Comparison of ENCODE assay signal across 11 mouse cellular contexts in the genomic region with DNA sequence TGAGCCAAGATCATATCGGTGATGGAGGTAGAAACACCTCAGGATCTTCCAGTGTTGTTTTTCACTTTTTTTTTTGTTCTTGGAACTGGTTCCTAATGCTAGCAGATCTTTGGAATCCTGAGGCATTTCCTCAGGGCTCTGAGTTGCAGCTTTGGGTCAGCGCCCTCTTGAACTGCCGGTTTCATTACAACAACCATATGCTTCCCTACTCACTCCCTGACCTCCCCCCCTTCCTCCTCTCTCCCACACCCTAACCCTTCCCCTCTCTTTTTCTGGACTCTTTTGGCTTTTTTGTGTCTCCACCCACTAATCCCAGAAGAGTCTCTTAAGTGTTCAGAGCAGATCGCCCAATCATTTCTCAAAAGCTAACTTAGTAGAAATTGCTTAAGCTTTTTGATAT.
DNase-seq lines count a peak whose midpoint lies in the region; ATAC-seq and TF ChIP-seq lines count a peak whose summit lies in the region.
"Had no signal": no experiment of that assay in that cellular context is flagged by ENCODE, and none has a peak within 500 bp of the region (broad histone marks: within the 10 kb centered on the region; RNA-seq: fewer than 3 reads in every experiment).

No protein-coding gene starts in this region.

- H3K27ac ChIP-seq in embryonic facial prominence, embryonic 15.5 days (replicated peaks): 0 out of 2 replicates have a peak overlapping the region, but pooled peaks have one; percentile 17
- peak overlapping the region; percentile 63; the same call in 1 of the 2 replicates for H3K27ac ChIP-seq in lung, postnatal 0 days (ENCODE audit: low read length)
- no peak overlapping the region for H3K27ac ChIP-seq in midbrain, embryonic 16.5 days (ENCODE audit: low read length)
- no peak overlapping the region for H3K27ac ChIP-seq in forebrain, embryonic 11.5 days (ENCODE audit: low read depth, low read length)
- H3K27ac ChIP-seq: neural tube, embryonic 13.5 days had no signal

- no peak overlapping the region for H3K9ac ChIP-seq in embryonic facial prominence, embryonic 15.5 days
- no peak overlapping the region for H3K9ac ChIP-seq in lung, postnatal 0 days (replicated peaks; ENCODE audit: low read depth)
- no peak overlapping the region for H3K9ac ChIP-seq in midbrain, embryonic 16.5 days (ENCODE audit: low read depth, low read length)
- H3K9ac ChIP-seq in forebrain, embryonic 11.5 days (ENCODE audit: low read length): no peak overlapping the region
- H3K9ac ChIP-seq: neural tube, embryonic 13.5 days had no signal

- no peaks in the 10 kb centered on the region for H3K36me3 ChIP-seq in embryonic facial prominence, embryonic 15.5 days
- H3K36me3 ChIP-seq in lung, postnatal 0 days (ENCODE audit: insufficient read depth, low read length): no peaks in the 10 kb centered on the region
- no peaks in the 10 kb centered on the region for H3K36me3 ChIP-seq in midbrain, embryonic 16.5 days (ENCODE audit: control insufficient read depth, insufficient read depth, low read length)
- H3K36me3 ChIP-seq in forebrain, embryonic 11.5 days (ENCODE audit: control insufficient read depth, insufficient read depth, low read length): no peaks in the 10 kb centered on the region
- H3K36me3 ChIP-seq: neural tube, embryonic 13.5 days had no signal

- H3K9me3 ChIP-seq in embryonic facial prominence, embryonic 15.5 days (replicated peaks): no peaks in the 10 kb centered on the region
- no peaks in the 10 kb centered on the region for H3K9me3 ChIP-seq in lung, postnatal 0 days (ENCODE audit: low read length)
- H3K9me3 ChIP-seq in midbrain, embryonic 16.5 days (replicated peaks; ENCODE audit: control insufficient read depth, low read length, poor library complexity, severe bottlenecking): no peaks in the 10 kb centered on the region
- no peaks in the 10 kb centered on the region for H3K9me3 ChIP-seq in forebrain, embryonic 11.5 days (ENCODE audit: control insufficient read depth, low read length)
- H3K9me3 ChIP-seq: neural tube, embryonic 13.5 days had no signal

- 43% methylated on average over 4 of the region's 4 CpGs for whole genome bisulfite sequencing in embryonic facial prominence, embryonic 15.5 days
- WGBS in lung, postnatal 0 days: 43% methylated on average over 4 of the region's 4 CpGs
- 82% methylated on average over 4 of the region's 4 CpGs for WGBS in midbrain, embryonic 16.5 days
- 72% methylated on average over 4 of the region's 4 CpGs for WGBS in forebrain, embryonic 11.5 days

- no peak for ATAC-seq in embryonic facial prominence, embryonic 15.5 days (ENCODE audit: insufficient number of reproducible peaks, low FRiP score, low TSS enrichment, low read depth)
- peak; percentile 76 for ATAC-seq in lung, postnatal 0 days
- ATAC-seq in megakaryocyte progenitor cell, adult 5-6 weeks (replicated peaks; ENCODE audit: poor library complexity): no peak
- ATAC-seq in midbrain, embryonic 16.5 days: no peak
- ATAC-seq in forebrain, embryonic 11.5 days (replicated peaks; ENCODE audit: low FRiP score): no peak

- TF ChIP-seq EP300 in lung, postnatal 0 days (IDR thresholded peaks at IDR 0.05): no peak

- TF ChIP-seq CTCF in lung, postnatal 0 days (IDR thresholded peaks at IDR 0.05): no peak

- no peaks in the 10 kb centered on the region for H3K27me3 ChIP-seq in embryonic facial prominence, embryonic 15.5 days
- H3K27me3 ChIP-seq in lung, postnatal 0 days (replicated peaks; ENCODE audit: insufficient read depth, low read length): no peaks in the 10 kb centered on the region
- H3K27me3 ChIP-seq in midbrain, embryonic 16.5 days (ENCODE audit: control insufficient read depth, insufficient read depth, low read depth, low read length): no peaks in the 10 kb centered on the region
- H3K27me3 ChIP-seq in forebrain, embryonic 11.5 days (ENCODE audit: control insufficient read depth, insufficient read depth, low read length): no peaks in the 10 kb centered on the region
- H3K27me3 ChIP-seq: neural tube, embryonic 13.5 days had no signal

- peaks cover 10% of the 10 kb centered on the region for H3K4me1 ChIP-seq in embryonic facial prominence, embryonic 15.5 days
- H3K4me1 ChIP-seq in lung, postnatal 0 days (ENCODE audit: insufficient read depth, low read depth, low read length): peaks cover 6% of the 10 kb centered on the region; the same call in 1 of the 2 replicates
- peaks cover 5% of the 10 kb centered on the region; the same call in 1 of the 2 replicates for H3K4me1 ChIP-seq in midbrain, embryonic 16.5 days (ENCODE audit: control insufficient read depth, insufficient read depth, low read length)
- H3K4me1 ChIP-seq in forebrain, embryonic 11.5 days (replicated peaks; ENCODE audit: control insufficient read depth, insufficient read depth, low read length): no peaks in the 10 kb centered on the region

- no peak overlapping the region for H3K4me3 ChIP-seq in embryonic facial prominence, embryonic 15.5 days (replicated peaks)
- no peak overlapping the region for H3K4me3 ChIP-seq in lung, postnatal 0 days (ENCODE audit: low read depth, low read length)
- H3K4me3 ChIP-seq in midbrain, embryonic 16.5 days (ENCODE audit: low read depth, low read length): no peak overlapping the region
- H3K4me3 ChIP-seq in forebrain, embryonic 11.5 days (ENCODE audit: low read depth, low read length): no peak overlapping the region
- H3K4me3 ChIP-seq: neural tube, embryonic 13.5 days had no signal

- intact Hi-C loops in heart, postnatal 14 days (cut with DNase I): no loop called here

- peak; percentile 32 for DNase-seq in gastrocnemius, adult 18-20 months (ENCODE audit: low spot score)
- DNase-seq in gastrocnemius, postnatal 10 days: no peak
- DNase-seq in heart, postnatal 14 days: peak; percentile 36 to 43
- DNase-seq in lung, postnatal 0 days (ENCODE audit: low spot score): peak; percentile 89
- DNase-seq in forebrain, embryonic 11.5 days (ENCODE audit: low spot score): no peak
- DNase-seq: adrenal gland, postnatal 25 days; cerebellum, adult 8-10 months had no signal

- H3K4me2 ChIP-seq in embryonic facial prominence, embryonic 15.5 days (replicated peaks): no peak overlapping the region
- no peak overlapping the region for H3K4me2 ChIP-seq in lung, postnatal 0 days (replicated peaks; ENCODE audit: low read depth, low read length)
- no peak overlapping the region for H3K4me2 ChIP-seq in midbrain, embryonic 16.5 days (ENCODE audit: low read length)
- no peak overlapping the region for H3K4me2 ChIP-seq in forebrain, embryonic 11.5 days (ENCODE audit: low read depth, low read length, severe bottlenecking)
- H3K4me2 ChIP-seq: neural tube, embryonic 13.5 days had no signal

Comparison
In these comparisons a context has a peak if more than half of its experiments do, and no peak if none do; other contexts are left out.
1. DNase-seq: peak in gastrocnemius, adult 18-20 months (single experiment), heart, postnatal 14 days (2 of 2) and lung, postnatal 0 days (single experiment); none in gastrocnemius, postnatal 10 days (single experiment) and forebrain, embryonic 11.5 days (single experiment).
2. H3K27ac ChIP-seq: peak in embryonic facial prominence, embryonic 15.5 days (single experiment) and lung, postnatal 0 days (single experiment); none in midbrain, embryonic 16.5 days (single experiment) and forebrain, embryonic 11.5 days (single experiment).